In genomic region chr10:30199916-30200826, GRCm38 (mm10) we compare ENCODE assay signal across 8 mouse cellular contexts. TPM values are rescaled to one million over a fixed set of nuclear protein-coding genes. Genes with fewer than 3 reads are reported as not detected.
A peak's percentile ranks its signal among the peaks of the same experiment; 100 is the strongest.
DNase-seq lines count a peak whose midpoint lies in the region; ATAC-seq and TF ChIP-seq lines count a peak whose summit lies in the region.

Gene Cenpw, minus strand, starts transcription at chr10:30200560.

- H3K27me3 ChIP-seq in embryonic facial prominence, embryonic 13.5 days = no peaks in the 10 kb centered on the region
- no peaks in the 10 kb centered on the region for H3K27me3 ChIP-seq in heart, adult 2 months (ENCODE audit: control insufficient read depth, insufficient read depth, low read length)
- no peaks in the 10 kb centered on the region for H3K27me3 ChIP-seq in limb, embryonic 13.5 days
- no peaks in the 10 kb centered on the region for H3K27me3 ChIP-seq in midbrain, embryonic 16.5 days (ENCODE audit: control insufficient read depth, insufficient read depth, low read depth, low read length)

- H3K9ac ChIP-seq in embryonic facial prominence, embryonic 13.5 days = peak within 1 kb of the TSS; percentile 79
- H3K9ac ChIP-seq in heart, adult 2 months (ENCODE audit: low read depth, low read length) = peak within 1 kb of the TSS; percentile 52
- H3K9ac ChIP-seq in limb, embryonic 13.5 days = peak within 1 kb of the TSS; percentile 83
- peak within 1 kb of the TSS; percentile 67 for H3K9ac ChIP-seq in midbrain, embryonic 16.5 days (ENCODE audit: low read depth, low read length)

- no peak for TF ChIP-seq POLR2A in heart, adult 2 months (IDR thresholded peaks at IDR 0.05; ENCODE audit: insufficient read depth, low read depth, low read length)

- 1% methylated on average over 55 of the region's 55 CpGs for WGBS in embryonic facial prominence, embryonic 13.5 days
- WGBS in heart, adult 2 months = 1% methylated on average over 55 of the region's 55 CpGs
- under 1% methylated on average over 55 of the region's 55 CpGs for WGBS in limb, embryonic 13.5 days
- WGBS in midbrain, embryonic 16.5 days = under 1% methylated on average over 55 of the region's 55 CpGs

- ATAC-seq in embryonic facial prominence, embryonic 13.5 days (ENCODE audit: insufficient number of reproducible peaks, insufficient read depth, low FRiP score, low TSS enrichment, low read depth) = peak; percentile 100
- peak; percentile 100 for ATAC-seq in limb, embryonic 13.5 days (ENCODE audit: low FRiP score, low read depth)
- peak; percentile 100 for ATAC-seq in midbrain, embryonic 16.5 days

- peak within 1 kb of the TSS; percentile 74 for H3K4me3 ChIP-seq in embryonic facial prominence, embryonic 13.5 days
- peak within 1 kb of the TSS; percentile 62 for H3K4me3 ChIP-seq in heart, adult 2 months
- H3K4me3 ChIP-seq in limb, embryonic 13.5 days = peak within 1 kb of the TSS; percentile 85
- peak within 1 kb of the TSS; percentile 84 for H3K4me3 ChIP-seq in midbrain, embryonic 16.5 days (ENCODE audit: low read depth, low read length)

- no peak for TF ChIP-seq EP300 in heart, adult 2 months (IDR thresholded peaks at IDR 0.05; ENCODE audit: insufficient read depth, low read depth, low read length)

- H3K4me1 ChIP-seq in embryonic facial prominence, embryonic 13.5 days = peaks cover 11% of the 10 kb centered on the region; the same call in 1 of the 2 replicates
- no peaks in the 10 kb centered on the region; the same call in 1 of the 2 replicates for H3K4me1 ChIP-seq in heart, adult 2 months (ENCODE audit: control insufficient read depth, insufficient read depth, low read length)
- H3K4me1 ChIP-seq in limb, embryonic 13.5 days = peaks cover 10% of the 10 kb centered on the region
- 0 out of 2 replicates have a peak, but pooled peaks cover 2% of the 10 kb centered on the region for H3K4me1 ChIP-seq in midbrain, embryonic 16.5 days (ENCODE audit: control insufficient read depth, insufficient read depth, low read length)

- 0 out of 2 replicates have a peak, but pooled peaks have one; percentile 13 for TF ChIP-seq CTCF in heart, adult 2 months (IDR thresholded peaks at IDR 0.05)

- no peaks in the 10 kb centered on the region for H3K9me3 ChIP-seq in embryonic facial prominence, embryonic 13.5 days
- no peaks in the 10 kb centered on the region for H3K9me3 ChIP-seq in limb, embryonic 13.5 days
- no peaks in the 10 kb centered on the region for H3K9me3 ChIP-seq in midbrain, embryonic 16.5 days (replicated peaks; ENCODE audit: control insufficient read depth, low read length, poor library complexity, severe bottlenecking)

- 0 out of 2 replicates have a peak, but pooled peaks cover 3% of the 10 kb centered on the region for H3K36me3 ChIP-seq in embryonic facial prominence, embryonic 13.5 days
- no peaks in the 10 kb centered on the region for H3K36me3 ChIP-seq in heart, adult 2 months (ENCODE audit: control insufficient read depth, insufficient read depth, low read length)
- no peaks in the 10 kb centered on the region for H3K36me3 ChIP-seq in limb, embryonic 13.5 days
- no peaks in the 10 kb centered on the region for H3K36me3 ChIP-seq in midbrain, embryonic 16.5 days (ENCODE audit: control insufficient read depth, insufficient read depth, low read length)

- peak within 1 kb of the TSS; percentile 72 for H3K4me2 ChIP-seq in embryonic facial prominence, embryonic 13.5 days
- H3K4me2 ChIP-seq in limb, embryonic 13.5 days (replicated peaks) = peak within 1 kb of the TSS; percentile 78
- H3K4me2 ChIP-seq in midbrain, embryonic 16.5 days (ENCODE audit: low read length) = peak within 1 kb of the TSS; percentile 95

- intact Hi-C loops in heart, adult 2 months (cut with DNase I) = no loop called here

- H3K79me2 ChIP-seq in heart, adult 2 months (replicated peaks; ENCODE audit: control insufficient read depth, insufficient read depth, low read length) = no peaks in the 10 kb centered on the region

- peak within 1 kb of the TSS; percentile 2; the same call in 1 of the 2 replicates for H3K27ac ChIP-seq in embryonic facial prominence, embryonic 13.5 days
- no peak within 1 kb of the TSS for H3K27ac ChIP-seq in heart, adult 2 months
- peak within 1 kb of the TSS; percentile 33; the same call in 1 of the 2 replicates for H3K27ac ChIP-seq in limb, embryonic 13.5 days
- H3K27ac ChIP-seq in midbrain, embryonic 16.5 days (ENCODE audit: low read length) = 0 out of 2 replicates have a peak within 1 kb of the TSS, but pooled peaks have one; percentile 41

- peak; percentile 99 for DNase-seq in 3134 (ENCODE audit: extremely low read depth, insufficient read length, low spot score)
- peak; percentile 89 to 91 for DNase-seq in adrenal gland, postnatal 36 days
- DNase-seq in heart, adult 2 months = peak; percentile 85 to 87
- peak; percentile 49 to 75 for DNase-seq in kidney, adult 8-10 months
- DNase-seq in spleen, postnatal 10 days (ENCODE audit: low spot score in 2 of 2) = peak; percentile 86 to 94

RNA-seq across cellular contexts. Expression of gene Cenpw, which starts in this region (rescaled TPM):
- total RNA-seq in adrenal gland, postnatal 36 days (2021) = 1 to 10 TPM; 1.4 to 2.3 TPM
- polyA plus RNA-seq in embryonic facial prominence, embryonic 13.5 days (2015; fragmentation: Nextera tagmentation; extraction: Ambion mirVana) = 43.6 and 49.7 TPM in 2 replicates
- total RNA-seq in heart, adult 2 months (2021) = under 1 TPM; 0.20 to 0.37 TPM
- polyA plus RNA-seq in heart, adult 2 months (2012; rRNA removed) = 0.29 and 0.59 TPM in 2 replicates
- polyA plus RNA-seq in limb, embryonic 13.5 days (2015; fragmentation: Nextera tagmentation; extraction: Ambion mirVana) = 40.6 and 42.7 TPM in 2 replicates
- 15.9 and 22.4 TPM in 2 replicates for polyA plus RNA-seq in midbrain, embryonic 16.5 days (2015; fragmentation: Nextera tagmentation; extraction: Ambion mirVana)

Comparison
In these comparisons a context has a peak if more than half of its experiments do, and no peak if none do; other contexts are left out.
1. RNA of gene Cenpw (polyA plus RNA-seq): 43.6 to 49.7 TPM in embryonic facial prominence, embryonic 13.5 days, 40.6 to 42.7 TPM in limb, embryonic 13.5 days and 15.9 to 22.4 TPM in midbrain, embryonic 16.5 days; 0.29 to 0.59 TPM in heart, adult 2 months; every median in the first group is over 10 times any median in the second.
2. Peak in DNase-seq, H3K4me3 ChIP-seq and H3K9ac ChIP-seq in heart, adult 2 months; RNA of the gene not detected or under 1 TPM.
3. Peak in every context shown above with its lines, with median percentiles within 50 percentile points of each other: DNase-seq, ATAC-seq, H3K4me2 ChIP-seq, H3K4me3 ChIP-seq and H3K9ac ChIP-seq.